Mouse (Mus musculus) gastrocnemius, adult 8-10 months (tissue): Measurements from ENCODE around the gene Cox4i1. TPM values are rescaled to one million over a fixed set of nuclear protein-coding genes. Genes with fewer than 3 reads are reported as not detected.
A peak's percentile ranks its signal among the peaks of the same experiment; 100 is the strongest.
"Not testable (repeated sequence)": the region's sequence is repeated elsewhere in the genome, so short reads cannot be mapped to it uniquely, and the experiment has no call there.

ENCODE experiments used
- DNase-seq, 2 experiments: peaks; one replicate each; pipeline ENCODE4 v3.0.0; 2022; ENCODE audit warnings: low spot score in 2 of 2
- total RNA-seq, 4 experiments: library from RNA; stranded (reverse); gene quantifications; 2 replicates each; pipeline ENCODE4 v1.2.4; 2022

Gene Cox4i1
- total RNA-seq, 4 experiments from 2014 or later, result 1,398 to 1,509 (median 1,471) TPM

DNA sequence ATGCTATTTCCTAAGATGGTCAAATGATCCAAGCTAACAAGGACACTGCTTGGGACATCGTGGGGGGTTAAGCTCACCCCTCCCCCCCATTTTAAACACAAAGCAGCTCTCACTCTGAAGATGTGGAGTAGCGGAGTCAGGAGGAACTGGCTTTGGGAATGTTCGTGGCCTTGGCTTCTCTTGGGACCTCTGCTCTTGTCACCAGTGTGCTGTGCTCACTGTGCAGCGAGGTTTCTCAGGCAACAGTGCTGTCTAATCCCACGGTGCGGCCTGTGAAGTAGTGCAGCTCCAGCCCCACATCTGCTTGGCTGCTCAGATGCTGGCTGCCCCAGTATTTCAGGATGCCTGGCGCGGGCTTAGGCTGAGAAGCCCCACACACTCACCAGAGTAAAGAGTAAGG is 10.6 kb upstream of the Cox4i1 start:
- no peak for DNase-seq

DNA sequence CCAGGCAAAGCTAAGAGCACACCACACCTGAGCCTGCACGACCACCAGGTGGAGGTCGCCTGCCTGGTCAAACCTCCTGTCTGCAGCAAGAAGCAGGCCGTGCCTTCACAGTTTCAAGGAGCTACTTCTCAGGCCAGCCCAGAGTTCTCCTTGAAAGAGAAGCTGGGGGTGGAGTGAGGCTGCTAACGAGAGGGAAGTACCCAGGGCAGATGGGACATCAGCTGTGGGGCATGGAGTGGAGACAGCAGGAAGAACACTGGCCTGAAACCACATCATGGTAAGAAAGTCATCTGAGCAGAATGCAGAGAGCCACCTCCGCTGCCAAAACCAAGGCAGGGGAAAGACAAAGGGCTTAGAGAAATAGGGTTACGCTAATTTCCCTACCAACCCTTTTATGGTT is 3.5 kb upstream of the Cox4i1 start:
- DNase-seq, result no peak

GRCm38 (mm10) chr8:120665726-120666455 is 2.1 kb upstream of the Cox4i1 start:
- no peak for DNase-seq

DNA sequence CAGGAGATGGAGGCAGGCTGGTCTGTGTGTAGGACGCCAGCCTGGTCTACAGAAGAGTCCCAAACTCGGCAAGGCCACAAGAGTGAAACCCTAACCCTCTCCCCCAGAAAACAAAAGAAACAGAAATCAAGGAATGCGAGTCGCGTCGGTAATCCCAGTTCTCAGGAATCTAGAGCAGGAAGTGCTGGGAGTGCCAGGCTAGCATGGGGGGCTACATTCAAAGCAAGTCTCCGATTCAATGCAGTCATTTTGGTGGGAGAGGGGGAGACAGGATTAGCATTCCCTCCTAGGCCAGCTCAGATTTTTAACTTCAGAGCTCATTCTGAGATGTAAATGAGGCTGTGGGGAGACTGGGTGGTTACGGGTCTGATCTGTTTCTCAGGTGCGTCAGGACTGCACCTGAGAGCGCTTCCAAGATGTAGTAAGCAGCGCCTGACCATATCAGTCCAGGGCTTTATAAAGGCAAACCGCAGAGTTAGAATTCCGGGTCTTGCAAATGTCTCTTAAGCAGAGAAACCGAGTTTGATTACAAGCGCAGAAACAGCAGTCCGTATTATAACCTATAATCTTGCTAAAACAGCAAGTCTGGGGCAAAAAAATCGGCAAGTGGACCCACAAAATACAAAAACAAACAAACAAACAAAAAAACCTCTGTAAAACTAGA is 1.1 kb upstream of the Cox4i1 start:
- DNase-seq, result no peak

DNA sequence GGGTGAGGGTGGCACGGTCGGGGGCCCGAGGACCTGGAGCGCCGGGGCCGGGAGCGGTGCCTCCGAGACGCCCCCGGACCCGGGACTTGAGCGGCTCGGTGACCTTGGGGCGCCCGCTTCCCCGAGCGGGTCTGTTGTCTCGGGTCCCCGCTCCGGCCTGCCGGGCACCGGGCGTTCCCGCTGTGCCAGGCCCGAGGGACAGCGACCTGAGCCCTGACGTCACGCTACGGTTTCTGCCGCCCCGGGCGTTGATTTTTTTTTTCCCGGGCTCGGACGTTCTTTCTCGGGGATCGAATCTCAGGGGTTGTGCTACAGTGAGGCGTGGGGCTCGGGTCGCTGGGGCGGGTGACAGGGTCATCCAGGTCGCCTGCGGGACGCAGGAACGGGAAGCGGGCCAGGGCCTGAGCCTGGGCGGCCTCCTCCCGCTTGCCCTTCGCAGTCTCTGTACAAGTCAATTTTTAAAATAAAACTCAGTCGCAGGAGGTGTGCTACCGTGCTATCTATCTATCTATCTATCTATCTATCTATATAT is 418 bp downstream of the Cox4i1 start, which contains the start of gene Emc8:
Gene Emc8 (minus strand): TSS at position 200 of the 532 bp plus-strand sequence.
- DNase-seq, result no peak

DNA sequence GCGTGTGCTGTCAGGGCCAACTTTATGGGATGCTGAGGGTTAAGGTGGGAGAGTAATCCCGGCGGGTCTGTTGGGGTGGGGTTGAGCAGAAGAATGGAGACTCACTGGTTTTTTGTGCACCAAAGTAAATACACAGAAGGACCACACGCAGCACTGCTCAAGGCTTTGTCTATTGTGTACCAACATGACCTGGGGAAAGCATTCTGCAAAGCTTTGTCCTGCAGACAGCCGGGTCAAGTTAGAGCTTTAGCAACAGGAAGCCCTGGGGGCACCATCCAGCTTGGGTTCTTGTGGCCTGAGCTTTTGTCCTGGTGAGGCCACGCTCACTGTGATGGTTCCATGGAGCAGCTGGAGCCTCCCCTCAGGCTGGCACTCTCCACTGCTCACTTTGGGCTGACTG is 3.8 kb downstream of the Cox4i1 start:
- DNase-seq, result no peak

- no peak for DNase-seq
Observed at GRCm38 (mm10) chr8:120672626-120673229, 4.7 kb downstream of the Cox4i1 start.

GRCm38 (mm10) chr8:120673298-120673697 is 5.3 kb downstream of the Cox4i1 start:
- DNase-seq, result no peak

DNA sequence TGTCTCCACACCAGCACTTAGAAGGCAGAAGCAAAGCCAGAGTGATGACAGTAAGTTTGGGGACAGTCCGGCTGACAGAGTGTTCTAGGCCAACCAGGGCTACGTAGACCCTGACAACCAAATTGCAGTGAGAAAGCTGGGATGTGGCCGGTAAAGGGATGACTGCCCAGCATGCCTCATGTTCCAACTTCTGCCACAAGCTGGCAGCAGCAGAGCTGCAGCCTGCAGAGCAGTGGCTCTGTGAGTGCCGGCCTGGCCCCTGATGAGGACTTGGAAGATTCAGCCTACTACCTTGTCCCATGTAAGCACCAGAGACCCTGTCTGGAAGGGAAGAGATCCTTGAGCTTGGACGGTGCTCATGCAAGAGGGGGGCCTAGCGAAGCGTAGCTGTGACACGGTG is 7.7 kb downstream of the Cox4i1 start:
- DNase-seq, result no peak

DNA sequence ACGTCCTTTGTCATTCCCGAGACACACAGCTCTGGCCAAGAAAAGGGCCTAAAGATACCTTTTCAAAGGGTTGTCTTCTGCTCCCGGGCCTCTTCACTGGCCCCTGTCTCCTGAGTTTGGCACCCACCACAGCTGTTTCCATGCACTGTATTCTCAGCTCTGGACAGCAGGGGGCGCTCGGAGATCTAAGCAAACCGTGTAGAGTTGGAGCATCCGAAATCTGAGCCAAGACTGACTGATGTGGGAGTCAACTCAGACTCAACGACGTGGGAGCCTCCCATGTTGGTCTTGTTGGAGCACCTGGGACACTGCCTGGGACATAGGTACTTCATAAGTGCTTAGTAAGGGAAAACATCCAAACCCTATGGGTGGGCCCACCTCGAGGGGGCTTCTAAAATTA is 10.4 kb downstream of the Cox4i1 start:
- DNase-seq, result peak; percentile 84 to 87

DNA sequence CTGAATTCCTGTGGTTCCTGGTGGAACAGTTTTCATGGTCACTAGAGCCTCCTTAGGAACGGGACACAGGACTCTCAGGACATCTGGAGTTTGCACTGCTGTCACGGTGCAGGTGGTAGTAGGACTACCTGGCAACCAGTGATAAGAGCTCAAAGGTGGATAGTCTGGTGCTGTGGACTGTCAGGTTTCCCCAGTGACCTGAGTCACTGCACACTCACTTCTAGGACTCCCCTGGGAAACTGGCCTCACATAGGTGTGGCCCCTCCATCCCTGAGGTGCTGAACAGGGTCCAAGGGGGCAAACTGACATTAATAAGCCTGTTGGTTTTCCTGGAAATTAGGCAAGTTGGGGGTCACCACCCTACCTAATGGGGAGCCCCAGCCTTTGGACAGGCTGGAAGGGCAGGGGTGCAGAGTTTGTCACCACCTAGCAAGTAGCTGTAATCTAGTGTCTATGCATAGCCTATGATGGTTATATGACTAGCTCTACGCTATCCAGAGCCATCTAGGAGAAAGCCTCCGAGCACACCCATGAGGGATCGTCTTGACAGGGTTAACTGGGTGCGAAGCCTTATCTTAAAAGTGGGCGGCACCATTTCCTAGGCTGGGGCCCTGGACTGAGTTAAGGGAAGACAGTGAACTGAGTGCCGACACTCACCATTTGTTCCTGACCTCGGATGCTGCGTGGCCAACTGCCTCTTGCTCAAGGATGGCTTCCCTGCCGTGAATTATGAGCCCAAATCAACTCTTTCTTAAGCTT is 11.8 kb downstream of the Cox4i1 start:
- no peak for DNase-seq

GRCm38 (mm10) chr8:120680405-120680804 is 12.4 kb downstream of the Cox4i1 start:
- DNase-seq, result not testable (repeated sequence)

DNA sequence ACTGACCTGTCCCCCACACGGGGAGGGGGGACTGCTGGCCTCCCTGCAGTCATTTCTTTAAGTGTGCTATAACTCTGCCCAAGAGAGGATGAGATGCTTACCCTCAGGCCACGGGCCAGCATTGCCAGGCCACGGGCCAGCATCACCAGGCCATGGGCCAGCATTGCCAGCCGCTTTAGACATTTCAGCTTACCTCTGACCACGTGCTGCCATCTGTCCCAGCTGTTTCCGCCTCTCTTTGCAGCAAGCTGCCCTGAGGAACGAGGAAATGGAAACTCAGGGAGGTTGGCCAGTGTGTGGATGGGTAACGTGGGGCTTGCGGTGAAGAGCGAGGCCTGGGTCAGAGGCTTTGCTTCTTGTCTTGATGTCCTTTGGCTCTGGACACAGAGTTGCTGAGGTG is 13.1 kb downstream of the Cox4i1 start:
- peak in 1 of 2 experiments; percentile 46 for DNase-seq

DNA sequence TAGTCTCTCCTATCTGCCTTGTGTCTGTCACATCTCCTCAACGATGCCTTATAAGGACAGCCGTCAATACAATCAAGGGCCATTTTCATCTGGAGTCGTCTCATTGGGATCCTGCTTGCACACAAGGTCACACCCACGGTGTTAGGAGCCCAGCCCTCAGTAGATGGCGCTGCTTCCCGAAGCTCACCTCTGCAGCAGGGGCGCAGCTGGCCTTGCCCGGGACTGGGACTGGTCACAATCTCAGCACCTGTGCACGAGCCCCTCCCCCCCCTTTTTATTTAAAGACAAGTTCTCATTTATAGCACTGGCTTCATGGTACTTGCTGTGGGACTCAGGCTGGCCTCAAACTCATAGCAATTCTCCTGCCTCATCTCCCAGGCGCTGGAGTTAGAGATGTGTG is 15.6 kb downstream of the Cox4i1 start:
- peak; percentile 61 to 65 for DNase-seq

- DNase-seq, result no peak
Observed at GRCm38 (mm10) chr8:120684082-120684481, 16.1 kb downstream of the Cox4i1 start.

- peak; percentile 63 to 73 for DNase-seq
Observed at GRCm38 (mm10) chr8:120685097-120685496, 17.1 kb downstream of the Cox4i1 start.

DNA sequence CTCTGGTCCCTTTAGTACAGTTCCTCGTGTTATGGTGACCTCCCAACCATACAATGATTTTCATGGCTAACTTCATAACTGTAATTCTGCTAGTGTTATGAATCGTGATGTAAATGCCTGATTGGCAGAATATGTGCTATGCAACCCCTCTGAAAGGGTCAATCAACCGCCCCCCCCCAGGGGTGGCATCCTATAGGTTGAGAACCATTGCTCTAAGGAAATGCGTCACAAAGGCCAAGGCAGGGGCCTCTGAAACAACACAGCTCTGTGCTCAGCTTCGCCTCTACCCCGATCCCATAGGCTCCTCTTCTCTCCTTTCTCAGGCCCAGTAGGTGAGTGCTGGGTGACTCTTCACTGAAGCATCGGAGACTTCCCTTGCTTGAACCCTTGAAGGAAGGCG is 17.6 kb downstream of the Cox4i1 start:
- DNase-seq, result no peak

DNA sequence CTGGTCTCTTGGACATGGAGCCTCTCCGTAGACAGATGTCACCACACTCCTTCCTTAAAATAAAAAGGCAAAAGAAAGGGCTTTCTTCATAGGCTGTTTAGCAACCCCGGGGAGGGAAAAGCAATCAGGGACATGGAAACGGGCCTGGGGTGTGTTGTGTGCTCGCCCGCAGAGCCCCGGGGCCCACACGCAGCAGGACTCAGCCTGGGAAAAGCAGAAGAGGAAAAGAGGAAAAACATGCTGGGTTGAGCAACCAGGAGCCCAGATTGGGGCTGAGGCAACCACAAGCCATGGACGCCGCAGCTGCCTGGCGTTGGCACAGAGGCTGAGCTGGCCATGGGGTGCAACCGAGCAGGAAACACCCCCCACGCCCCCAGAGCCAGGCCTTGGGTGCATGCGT is 18.0 kb downstream of the Cox4i1 start:
- DNase-seq, result no peak

DNA sequence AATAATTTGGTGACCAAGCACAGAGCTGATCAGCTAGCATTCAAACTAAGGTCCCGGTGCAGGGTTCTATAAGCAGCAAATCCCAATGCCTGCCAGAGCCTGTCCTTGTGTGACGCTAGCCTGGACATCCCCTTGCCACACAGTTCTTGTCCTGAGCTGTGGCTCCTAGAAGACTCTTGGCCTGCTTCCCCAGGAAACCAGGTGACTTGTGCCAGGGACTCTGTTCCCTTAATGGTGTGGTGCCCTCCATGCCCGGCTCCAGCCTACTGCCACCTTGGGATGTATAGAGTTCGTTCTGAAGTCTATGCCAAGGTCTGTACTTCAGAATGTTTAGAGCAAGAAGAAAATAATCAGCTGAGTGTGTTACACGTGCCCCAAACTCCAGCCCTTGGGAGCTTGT is 18.6 kb downstream of the Cox4i1 start:
- no peak for DNase-seq

DNA sequence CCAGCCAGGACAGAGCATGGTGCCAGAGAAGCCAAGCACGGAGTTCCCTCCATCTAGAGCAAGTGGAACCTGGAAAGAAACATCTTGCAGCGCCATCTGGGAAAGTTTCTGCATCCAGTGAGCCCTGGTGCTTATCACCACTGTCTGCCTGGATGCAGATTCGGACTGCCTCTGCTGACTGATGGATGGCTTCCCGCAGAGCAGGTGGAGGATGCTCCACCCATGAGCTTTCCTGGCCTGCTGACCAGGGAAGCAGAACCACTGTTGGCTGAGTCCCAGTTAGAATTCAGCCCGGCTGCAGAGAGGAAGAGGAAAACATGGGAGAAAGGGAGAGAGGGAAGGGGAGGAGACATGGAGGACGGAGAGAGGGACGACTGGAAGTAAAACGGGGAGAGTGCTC is 19.8 kb downstream of the Cox4i1 start:
- DNase-seq, result no peak

GRCm38 (mm10) chr8:120688511-120688910 is 20.5 kb downstream of the Cox4i1 start:
- DNase-seq, result no peak

GRCm38 (mm10) chr8:120692934-120693333 is 24.9 kb downstream of the Cox4i1 start:
- DNase-seq, result no peak
